Mouse (Mus musculus): ENCODE results near the gene Cbl. TPM values are rescaled to one million over a fixed set of nuclear protein-coding genes. Genes with fewer than 3 reads are reported as not detected.

Cbl gene
- polyA plus RNA-seq, 1 experiment from 2014 or later = 27.6 TPM

DNA sequence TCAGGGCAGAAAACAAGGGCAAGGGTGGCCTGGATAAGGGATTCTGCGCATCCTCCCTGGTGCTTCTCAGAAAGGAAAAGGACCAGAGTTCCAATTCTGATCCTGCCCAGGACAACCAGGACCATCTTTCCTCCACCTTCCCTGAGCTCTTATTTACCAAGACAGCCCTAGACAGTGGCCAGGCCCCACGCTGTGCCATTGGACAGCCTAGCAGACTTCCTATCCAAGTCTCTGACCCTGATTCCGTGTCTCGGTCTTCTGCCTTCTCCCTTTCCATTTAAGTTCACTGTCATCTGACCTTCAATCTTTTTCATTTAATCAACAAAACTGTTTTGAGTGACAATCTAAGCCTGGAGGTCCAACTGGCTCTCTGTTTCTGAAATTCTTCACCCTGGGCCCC lies 127.3 kb downstream of the Cbl start:
- H3K27ac ChIP-seq (replicated peaks; ENCODE audit: low read depth, low read length) = peak overlapping the region; percentile 0; the same call in 1 of the 2 replicates
- no peaks in the 10 kb centered on the region for H3K9me3 ChIP-seq (ENCODE audit: control insufficient read depth, low read length)
- 45% methylated on average over 4 of the region's 4 CpGs for WGBS
- H3K9ac ChIP-seq (replicated peaks; ENCODE audit: low read length) = no peak overlapping the region
- H3K27me3 ChIP-seq (ENCODE audit: control insufficient read depth, insufficient read depth, low read length) = no peaks in the 10 kb centered on the region
- H3K4me3 ChIP-seq (replicated peaks; ENCODE audit: low read depth, low read length) = no peak overlapping the region
- DNase-seq = no peak
- H3K36me3 ChIP-seq (ENCODE audit: control insufficient read depth, insufficient read depth, low read length) = peaks cover 5% of the 10 kb centered on the region
- no peak overlapping the region for H3K4me2 ChIP-seq (ENCODE audit: low read length)
- peaks cover 26% of the 10 kb centered on the region for H3K4me1 ChIP-seq (ENCODE audit: control insufficient read depth, insufficient read depth, low read length)
- ATAC-seq (ENCODE audit: low FRiP score, low TSS enrichment) = no peak

GRCm38 (mm10) chr9:44106182-44106581 lies 127.7 kb downstream of the Cbl start:
- no peak overlapping the region for H3K9ac ChIP-seq (replicated peaks; ENCODE audit: low read length)
- ATAC-seq (ENCODE audit: low FRiP score, low TSS enrichment) (no peak), DNase-seq (no peak)
- no peak overlapping the region for H3K4me3 ChIP-seq (replicated peaks; ENCODE audit: low read depth, low read length)
- no peaks in the 10 kb centered on the region for H3K9me3 ChIP-seq (ENCODE audit: control insufficient read depth, low read length)
- WGBS = 92% methylated on average over 7 of the region's 7 CpGs
- H3K27ac ChIP-seq (replicated peaks; ENCODE audit: low read depth, low read length) = no peak overlapping the region
- H3K4me1 ChIP-seq (ENCODE audit: control insufficient read depth, insufficient read depth, low read length) = peaks cover 26% of the 10 kb centered on the region
- no peaks in the 10 kb centered on the region for H3K27me3 ChIP-seq (ENCODE audit: control insufficient read depth, insufficient read depth, low read length)
- peaks cover 5% of the 10 kb centered on the region for H3K36me3 ChIP-seq (ENCODE audit: control insufficient read depth, insufficient read depth, low read length)
- H3K4me2 ChIP-seq (ENCODE audit: low read length) = no peak overlapping the region

GRCm38 (mm10) chr9:44105781-44106180 lies 128.1 kb downstream of the Cbl start:
- H3K9me3 ChIP-seq (ENCODE audit: control insufficient read depth, low read length) = no peaks in the 10 kb centered on the region
- H3K4me2 ChIP-seq (ENCODE audit: low read length) = no peak overlapping the region
- H3K4me3 ChIP-seq (replicated peaks; ENCODE audit: low read depth, low read length) = no peak overlapping the region
- H3K9ac ChIP-seq (replicated peaks; ENCODE audit: low read length) = no peak overlapping the region
- H3K27ac ChIP-seq (replicated peaks; ENCODE audit: low read depth, low read length) = no peak overlapping the region
- no peaks in the 10 kb centered on the region for H3K27me3 ChIP-seq (ENCODE audit: control insufficient read depth, insufficient read depth, low read length)
- H3K4me1 ChIP-seq (ENCODE audit: control insufficient read depth, insufficient read depth, low read length) = peaks cover 26% of the 10 kb centered on the region
- ATAC-seq (ENCODE audit: low FRiP score, low TSS enrichment) (no peak), DNase-seq (no peak)
- peaks cover 5% of the 10 kb centered on the region for H3K36me3 ChIP-seq (ENCODE audit: control insufficient read depth, insufficient read depth, low read length)
- 89% methylated on average over 10 of the region's 10 CpGs for WGBS

DNA sequence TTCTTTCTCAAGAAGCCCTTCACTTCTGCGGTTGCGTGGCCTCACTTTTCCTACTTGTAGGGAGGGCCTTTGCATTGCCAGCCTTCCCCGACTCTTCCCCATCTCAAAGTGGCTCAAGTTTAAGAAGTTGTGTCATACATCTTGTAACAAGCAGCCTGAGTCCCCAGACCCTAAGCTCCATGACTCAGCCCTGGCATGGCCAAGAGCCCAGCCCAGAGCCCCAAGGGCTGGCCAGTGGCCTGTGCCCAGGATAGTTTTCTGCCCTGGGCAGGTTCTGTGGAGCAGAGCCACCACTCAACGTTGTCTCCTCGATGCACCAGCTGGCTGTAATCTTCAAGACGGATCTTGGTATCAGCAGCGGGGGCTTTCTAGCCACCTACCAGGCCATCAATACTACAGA lies 129.0 kb downstream of the Cbl start:
- no peak overlapping the region for H3K27ac ChIP-seq (replicated peaks; ENCODE audit: low read depth, low read length)
- WGBS = 94% methylated on average over 7 of the region's 7 CpGs
- H3K4me2 ChIP-seq (ENCODE audit: low read length) = no peak overlapping the region
- no peaks in the 10 kb centered on the region for H3K9me3 ChIP-seq (ENCODE audit: control insufficient read depth, low read length)
- peaks cover 26% of the 10 kb centered on the region for H3K4me1 ChIP-seq (ENCODE audit: control insufficient read depth, insufficient read depth, low read length)
- no peak overlapping the region for H3K9ac ChIP-seq (replicated peaks; ENCODE audit: low read length)
- DNase-seq = no peak
- no peaks in the 10 kb centered on the region for H3K27me3 ChIP-seq (ENCODE audit: control insufficient read depth, insufficient read depth, low read length)
- no peak overlapping the region for H3K4me3 ChIP-seq (replicated peaks; ENCODE audit: low read depth, low read length)
- ATAC-seq (ENCODE audit: low FRiP score, low TSS enrichment) = no peak
- peaks cover 5% of the 10 kb centered on the region for H3K36me3 ChIP-seq (ENCODE audit: control insufficient read depth, insufficient read depth, low read length)

DNA sequence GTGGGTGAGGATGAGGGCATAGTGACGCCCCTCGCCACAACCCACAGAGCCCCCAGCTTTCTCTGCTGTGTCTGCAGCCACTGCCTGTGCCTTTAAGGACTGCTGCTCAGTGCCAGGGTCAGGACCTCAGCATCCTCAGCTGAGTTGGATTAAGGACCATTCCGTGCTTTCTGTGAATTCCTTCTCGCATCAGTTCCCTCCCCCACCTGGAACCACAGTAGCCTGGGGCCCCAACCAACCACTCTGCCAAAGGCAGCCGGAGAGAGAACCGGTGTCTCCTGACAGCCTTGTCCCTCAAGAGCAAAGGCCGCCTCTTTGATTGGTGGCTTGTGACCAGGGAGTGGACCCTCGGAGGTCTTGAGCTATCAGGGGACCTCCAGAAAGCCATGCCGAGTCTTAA lies 132.4 kb downstream of the Cbl start, which contains the start of gene Mfrp:
Gene Mfrp, plus strand, starts transcription at position 240 of the 400 bp plus-strand sequence.
- Histone ChIP-seq H3K9me3 (ENCODE audit: control insufficient read depth, low read length) (no peaks in the 10 kb centered on the region), H3K27me3 (ENCODE audit: control insufficient read depth, insufficient read depth, low read length) (no peaks in the 10 kb centered on the region), H3K4me2 (ENCODE audit: low read length) (no peak within 1 kb of the TSS), H3K4me3 (replicated peaks; ENCODE audit: low read depth, low read length) (no peak within 1 kb of the TSS), H3K27ac (replicated peaks; ENCODE audit: low read depth, low read length) (no peak within 1 kb of the TSS), H3K4me1 (ENCODE audit: control insufficient read depth, insufficient read depth, low read length) (0 out of 2 replicates have a peak, but pooled peaks cover 4% of the 10 kb centered on the region), H3K36me3 (ENCODE audit: control insufficient read depth, insufficient read depth, low read length) (no peaks in the 10 kb centered on the region; the same call in 1 of the 2 replicates), H3K9ac (replicated peaks; ENCODE audit: low read length) (0 out of 2 replicates have a peak within 1 kb of the TSS, but pooled peaks have one; percentile 12)
- WGBS = 28% methylated on average over 9 of the region's 9 CpGs
- ATAC-seq (ENCODE audit: low FRiP score, low TSS enrichment) (no peak), DNase-seq (no peak)

- Histone ChIP-seq H3K9me3 (ENCODE audit: control insufficient read depth, low read length) (no peaks in the 10 kb centered on the region), H3K27ac (replicated peaks; ENCODE audit: low read depth, low read length) (peak overlapping the region; percentile 57; the same call in 1 of the 2 replicates), H3K4me3 (replicated peaks; ENCODE audit: low read depth, low read length) (no peak overlapping the region), H3K36me3 (ENCODE audit: control insufficient read depth, insufficient read depth, low read length) (no peaks in the 10 kb centered on the region), H3K9ac (replicated peaks; ENCODE audit: low read length) (no peak overlapping the region), H3K4me1 (ENCODE audit: control insufficient read depth, insufficient read depth, low read length) (0 out of 2 replicates have a peak, but pooled peaks cover 7% of the 10 kb centered on the region), H3K4me2 (ENCODE audit: low read length) (no peak overlapping the region), H3K27me3 (ENCODE audit: control insufficient read depth, insufficient read depth, low read length) (no peaks in the 10 kb centered on the region)
- WGBS = 11% methylated on average over 9 of the region's 9 CpGs
- DNase-seq = peak; percentile 74
- ATAC-seq (ENCODE audit: low FRiP score, low TSS enrichment) = no peak; the same call in 1 of the 2 replicates
These were observed 137.3 kb downstream of the Cbl start for GRCm38 (mm10) chr9:44096536-44096935.

GRCm38 (mm10) chr9:44095781-44096180 lies 138.1 kb downstream of the Cbl start:
- no peaks in the 10 kb centered on the region for H3K9me3 ChIP-seq (ENCODE audit: control insufficient read depth, low read length)
- H3K4me3 ChIP-seq (replicated peaks; ENCODE audit: low read depth, low read length) = no peak overlapping the region
- no peak overlapping the region for H3K27ac ChIP-seq (replicated peaks; ENCODE audit: low read depth, low read length)
- 88% methylated on average over 9 of the region's 9 CpGs for WGBS
- no peak for DNase-seq
- H3K36me3 ChIP-seq (ENCODE audit: control insufficient read depth, insufficient read depth, low read length) = no peaks in the 10 kb centered on the region
- no peak overlapping the region for H3K4me2 ChIP-seq (ENCODE audit: low read length)
- ATAC-seq (ENCODE audit: low FRiP score, low TSS enrichment) = no peak
- 0 out of 2 replicates have a peak, but pooled peaks cover 7% of the 10 kb centered on the region for H3K4me1 ChIP-seq (ENCODE audit: control insufficient read depth, insufficient read depth, low read length)
- H3K27me3 ChIP-seq (ENCODE audit: control insufficient read depth, insufficient read depth, low read length) = no peaks in the 10 kb centered on the region
- H3K9ac ChIP-seq (replicated peaks; ENCODE audit: low read length) = no peak overlapping the region

DNA sequence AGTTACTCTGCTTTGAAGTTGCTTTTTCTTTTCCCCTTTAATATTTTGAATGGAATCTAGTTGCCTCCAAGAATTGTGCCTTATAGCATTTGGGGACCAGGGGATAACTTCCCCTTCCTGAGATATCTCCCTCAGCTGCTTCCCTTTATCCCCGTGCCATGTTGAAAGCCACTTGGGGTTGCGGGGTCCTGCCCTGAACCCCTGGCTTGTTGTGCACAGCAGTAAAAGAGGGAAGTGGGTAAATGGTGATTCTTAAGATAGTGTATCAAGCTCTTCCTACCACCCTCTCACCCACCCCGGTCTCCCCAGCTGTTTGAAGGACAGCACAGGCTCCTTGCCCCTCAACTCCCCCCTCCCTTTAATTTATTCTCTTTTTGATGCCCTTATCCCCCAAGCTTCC lies 139.1 kb downstream of the Cbl start:
- no peaks in the 10 kb centered on the region for H3K36me3 ChIP-seq (ENCODE audit: control insufficient read depth, insufficient read depth, low read length)
- H3K4me3 ChIP-seq (replicated peaks; ENCODE audit: low read depth, low read length) = no peak overlapping the region
- no peak overlapping the region for H3K9ac ChIP-seq (replicated peaks; ENCODE audit: low read length)
- ATAC-seq (ENCODE audit: low FRiP score, low TSS enrichment) (no peak), DNase-seq (no peak)
- H3K4me2 ChIP-seq (ENCODE audit: low read length) = no peak overlapping the region
- 81% methylated on average over 3 of the region's 3 CpGs for WGBS
- H3K27ac ChIP-seq (replicated peaks; ENCODE audit: low read depth, low read length) = no peak overlapping the region
- 0 out of 2 replicates have a peak, but pooled peaks cover 7% of the 10 kb centered on the region for H3K4me1 ChIP-seq (ENCODE audit: control insufficient read depth, insufficient read depth, low read length)
- H3K27me3 ChIP-seq (ENCODE audit: control insufficient read depth, insufficient read depth, low read length) = no peaks in the 10 kb centered on the region
- no peaks in the 10 kb centered on the region for H3K9me3 ChIP-seq (ENCODE audit: control insufficient read depth, low read length)
